Mouse (Mus musculus): Measurements from ENCODE around the gene Ankrd60.

- TF ChIP-seq GATA1 (IDR thresholded peaks at IDR 0.05; ENCODE audit: borderline replicate concordance, low read length) (no peak), FLI1 (IDR thresholded peaks at IDR 0.05; ENCODE audit: low read length) (no peak)
Measured at GRCm38 (mm10) chr2:173592781-173593180, 14.6 kb upstream of the Ankrd60 start.

Measured in megakaryocyte, embryonic 14.5 days (primary cell).